Mouse (Mus musculus) liver, postnatal 0 days (tissue): Measurements from ENCODE around the gene Casr. TPM values are rescaled to one million over a fixed set of nuclear protein-coding genes. Genes with fewer than 3 reads are reported as not detected.

Experiments used
- ATAC-seq: fragments of 200-750 bp; cut with Nextera tagmentation; 2 replicates; pipeline ENCODE4 v1.8.0; 2017; ENCODE audit warnings: mild to moderate bottlenecking, moderate library complexity
- DNase-seq: peaks from one replicate; pipeline ENCODE4 v3.0.0-alpha.2; 2016
- H3K27ac ChIP-seq: fragments of 300-500 bp; sonication (generic); 2 replicates; pipeline ENCODE4 v1.5.1; 2014; ENCODE audit warnings: antibody characterized with exemption, moderate library complexity, mild to moderate bottlenecking, low read depth
- H3K27me3 ChIP-seq: fragments of 300-500 bp; sonication (generic); 2 replicates; pipeline ENCODE4 v1.6.1; 2014; ENCODE audit warnings: low read length, control low read depth, mixed read lengths; ENCODE audit not compliant: insufficient read depth
- H3K36me3 ChIP-seq: fragments of 300-500 bp; sonication (generic); replicated peaks from 2 replicates; pipeline ENCODE4 v1.6.1; 2014; ENCODE audit warnings: mild to moderate bottlenecking, control low read depth, low read length, moderate library complexity, mixed read lengths; ENCODE audit not compliant: insufficient read depth
- H3K4me1 ChIP-seq: fragments of 300-500 bp; sonication (generic); 2 replicates; pipeline ENCODE4 v1.6.1; 2014; ENCODE audit warnings: antibody characterized with exemption, mild to moderate bottlenecking, control low read depth; ENCODE audit not compliant: insufficient read depth
- H3K4me2 ChIP-seq: fragments of 300-500 bp; sonication (generic); 2 replicates; pipeline ENCODE4 v1.6.1; 2014; ENCODE audit warnings: low read depth, mild to moderate bottlenecking, low read length, moderate library complexity, mixed read lengths
- H3K4me3 ChIP-seq: fragments of 300-500 bp; sonication (generic); 2 replicates; pipeline ENCODE4 v1.5.1; 2014; ENCODE audit warnings: low read depth, low read length
- H3K9ac ChIP-seq: fragments of 300-500 bp; sonication (generic); replicated peaks from 2 replicates; pipeline ENCODE4 v1.6.1; 2014; ENCODE audit warnings: mild to moderate bottlenecking, moderate library complexity
- H3K9me3 ChIP-seq: fragments of 300-500 bp; sonication (generic); 2 replicates; pipeline ENCODE4 v1.6.1; 2016; ENCODE audit warnings: mild to moderate bottlenecking, control low read depth, low read length, mixed read lengths
- CTCF ChIP-seq: sonication (generic); IDR thresholded peaks from 2 replicates; pipeline ENCODE4 v1.5.1; 2016; ENCODE audit warnings: antibody characterized with exemption, low read depth
- EP300 ChIP-seq: IDR thresholded peaks from 2 replicates; pipeline ENCODE4 v1.6.1; 2016; ENCODE audit warnings: antibody characterized with exemption, low read depth, mild to moderate bottlenecking
- WGBS: fragments of 180-500 bp; shearing (Covaris S2); extraction: QIAGEN DNeasy Blood & Tissue Kit; methylation state at CpG from one replicate; pipeline ENCODE4 v1.1.7; 2014; ENCODE audit not compliant: insufficient replicate concordance; 5-methylcytosine and 5-hydroxymethylcytosine counted together
- polyA plus RNA-seq: library from polyadenylated mRNA; unstranded; fragments of >200 nt; fragmentation: Nextera tagmentation; extraction: Ambion mirVana; gene quantifications from 2 replicates; pipeline ENCODE4 v1.2.1, GENCODE M21; 2015

The Casr gene
- polyA plus RNA-seq, 1 experiment from 2014 or later = 0.04 TPM

DNA sequence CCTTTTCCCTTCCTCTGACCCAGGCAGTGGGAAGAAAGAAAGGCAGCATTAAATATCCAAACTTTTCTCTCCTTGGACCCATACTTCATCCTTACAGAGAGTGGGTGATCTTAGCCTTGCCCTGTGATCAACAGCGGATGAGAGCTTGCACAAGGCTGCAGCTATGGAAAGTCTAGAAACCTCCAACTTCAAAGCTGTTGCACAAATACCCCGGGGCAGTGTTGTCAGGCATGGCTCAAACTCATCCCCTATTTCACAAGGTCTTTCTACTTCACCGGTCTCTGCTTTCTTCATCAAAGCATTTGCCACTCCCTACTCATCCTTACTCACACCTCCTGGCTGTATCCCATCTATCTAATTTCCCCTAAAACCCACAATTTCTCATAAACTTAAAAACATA is 96.5 kb downstream of the Casr start:
- Histone ChIP-seq H3K4me1 (no peaks in the 10 kb centered on the region), H3K27me3 (no peaks in the 10 kb centered on the region), H3K4me2 (0 out of 2 replicates have a peak overlapping the region, but pooled peaks have one; percentile 4), H3K9me3 (peaks cover 2% of the 10 kb centered on the region; the same call in 1 of the 2 replicates), H3K36me3 (no peaks in the 10 kb centered on the region), H3K27ac (0 out of 2 replicates have a peak overlapping the region, but pooled peaks have one; percentile 26), H3K4me3 (no peak overlapping the region), H3K9ac (no peak overlapping the region)
- peak; percentile 23 for DNase-seq
- 70% methylated on average over 3 of the region's 3 CpGs for WGBS
- ATAC-seq = no peak
- no peak for TF ChIP-seq CTCF
- 0 out of 2 replicates have a peak, but pooled peaks have one; percentile 32 for TF ChIP-seq EP300

DNA sequence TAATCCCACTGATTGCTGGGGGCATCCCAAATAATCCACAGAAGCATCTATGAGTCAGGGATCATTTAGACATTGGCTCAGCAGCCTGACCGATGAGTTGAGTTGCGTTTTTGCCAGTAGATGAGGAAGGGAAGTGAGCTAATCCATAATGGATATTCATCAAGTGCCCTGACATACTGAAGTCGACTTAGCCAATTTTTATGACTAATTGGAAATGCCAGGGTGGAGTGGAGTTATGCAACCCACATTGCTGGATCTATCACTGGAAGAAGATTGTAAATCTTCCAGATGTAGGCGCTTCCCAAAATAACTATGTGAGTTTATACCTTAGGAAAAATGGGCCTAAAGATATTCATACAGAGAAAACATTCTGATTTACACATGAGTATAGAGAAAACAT is 97.9 kb downstream of the Casr start:
- DNase-seq (no peak), ATAC-seq (no peak)
- H3K9ac ChIP-seq = no peak overlapping the region
- no peak overlapping the region for H3K4me2 ChIP-seq
- H3K9me3 ChIP-seq = peaks cover 2% of the 10 kb centered on the region; the same call in 1 of the 2 replicates
- H3K4me3 ChIP-seq = no peak overlapping the region
- no peak overlapping the region for H3K27ac ChIP-seq
- no peaks in the 10 kb centered on the region for H3K4me1 ChIP-seq
- TF ChIP-seq CTCF (no peak), EP300 (no peak)
- 65% methylated on average over 4 of the region's 4 CpGs for WGBS
- no peaks in the 10 kb centered on the region for H3K36me3 ChIP-seq
- no peaks in the 10 kb centered on the region for H3K27me3 ChIP-seq

DNA sequence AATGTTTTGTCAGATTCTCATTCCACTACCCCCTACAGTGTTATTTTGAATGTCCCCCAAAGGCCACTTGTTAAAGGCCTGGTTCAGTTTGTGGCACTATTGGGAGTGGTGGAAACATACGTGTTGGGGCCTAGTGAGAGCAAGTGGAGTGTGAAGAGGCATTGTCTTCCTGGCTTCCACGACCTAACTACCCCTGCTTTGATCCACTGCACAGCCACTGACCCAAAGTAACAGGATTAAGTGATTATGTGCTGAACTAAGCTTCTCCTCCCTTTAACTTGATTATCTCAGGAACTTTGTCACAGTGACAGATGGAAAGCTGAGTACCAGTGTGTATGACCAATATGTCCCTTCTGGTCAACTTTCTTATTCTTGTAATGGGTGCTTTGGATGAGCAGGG is 101.5 kb downstream of the Casr start:
- no peak for ATAC-seq
- H3K4me3 ChIP-seq = no peak overlapping the region
- no peaks in the 10 kb centered on the region for H3K36me3 ChIP-seq
- no peak overlapping the region for H3K4me2 ChIP-seq
- no peaks in the 10 kb centered on the region for H3K4me1 ChIP-seq
- H3K27me3 ChIP-seq = no peaks in the 10 kb centered on the region
- no peaks in the 10 kb centered on the region for H3K9me3 ChIP-seq
- DNase-seq = no peak
- no peak overlapping the region for H3K27ac ChIP-seq
- WGBS = 40% methylated on average over 2 of the region's 2 CpGs
- no peak for TF ChIP-seq EP300
- no peak overlapping the region for H3K9ac ChIP-seq

DNA sequence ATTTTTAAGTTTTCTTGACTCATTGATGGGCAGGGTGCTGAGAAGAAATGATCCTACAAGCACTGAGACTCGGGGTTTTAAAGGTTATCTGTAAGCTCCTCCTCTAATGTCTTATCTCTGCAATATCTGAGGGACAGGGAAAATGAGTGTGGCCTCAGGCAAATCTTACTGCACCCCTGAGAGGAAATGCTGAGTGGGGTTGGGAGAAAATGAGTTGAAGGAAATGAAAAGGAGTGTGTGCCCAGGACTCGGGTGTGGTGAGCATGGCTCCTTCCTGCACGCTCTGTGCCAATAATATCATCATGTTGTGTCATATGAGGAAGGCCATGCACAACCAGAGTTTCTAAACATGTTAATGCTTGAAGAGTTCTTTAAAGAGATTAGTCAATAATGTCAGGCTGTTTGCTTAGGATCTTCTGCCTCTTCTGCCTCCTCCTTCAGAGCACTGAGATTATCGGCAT is 106.6 kb downstream of the Casr start, which contains the start of gene Stfa3:
TSS of gene Stfa3 (minus strand) at position 51 of the 461 bp plus-strand sequence.
- peak within 1 kb of the TSS; percentile 49 for H3K27ac ChIP-seq
- H3K4me1 ChIP-seq = no peaks in the 10 kb centered on the region
- peak within 1 kb of the TSS; percentile 26 for H3K4me3 ChIP-seq
- ATAC-seq = 0 out of 2 replicates have a peak, but pooled peaks have one; percentile 33
- 0 out of 2 replicates have a peak within 1 kb of the TSS, but pooled peaks have one; percentile 3 for H3K4me2 ChIP-seq
- no peaks in the 10 kb centered on the region for H3K9me3 ChIP-seq
- no peaks in the 10 kb centered on the region for H3K36me3 ChIP-seq
- 58% methylated on average over 4 of the region's 4 CpGs for WGBS
- H3K9ac ChIP-seq = no peak within 1 kb of the TSS
- DNase-seq = peak; percentile 20
- H3K27me3 ChIP-seq = no peaks in the 10 kb centered on the region
- TF ChIP-seq EP300 (peak; percentile 36; the same call in 1 of the 2 replicates), CTCF (no peak)

Other genes starting within 250 kb of the Casr start
- 4.2 and 4.3 TPM in 2 replicates for gene BC117090, start 227.8 kb downstream of the Casr start, polyA plus RNA-seq
- gene BC100530, start 194.4 kb downstream of the Casr start, polyA plus RNA-seq = 1,035 and 1,094 TPM in 2 replicates
- gene Stfa2, start 153.7 kb downstream of the Casr start, polyA plus RNA-seq = 154 and 162 TPM in 2 replicates
- 213 and 228 TPM in 2 replicates for gene Stfa3, start 106.7 kb downstream of the Casr start, polyA plus RNA-seq
- gene Cd86, start 103.9 kb upstream of the Casr start, polyA plus RNA-seq = 7.7 and 9.3 TPM in 2 replicates
- 0.19 and 0.30 TPM in 2 replicates for gene Ildr1, start 131.8 kb upstream of the Casr start, polyA plus RNA-seq
- 0.20 and 1.8 TPM in 2 replicates for gene Slc15a2, start 222.8 kb upstream of the Casr start, polyA plus RNA-seq